Mouse (Mus musculus) heart, adult 18-20 months (tissue): ENCODE measurements around the gene B020031M17Rik. TPM values are rescaled to one million over a fixed set of nuclear protein-coding genes. Genes with fewer than 3 reads are reported as not detected.
"Not testable (repeated sequence)": the region's sequence is repeated elsewhere in the genome, so short reads cannot be mapped to it uniquely, and the experiment has no call there.

Source experiments
- DNase-seq, 2 experiments: peaks; one replicate each; pipeline ENCODE4 v3.0.0; 2021 to 2022; ENCODE audit warnings: mixed read lengths in 1 of 2
- long read RNA-seq, 2 experiments: library from polyadenylated mRNA; stranded (forward); transcript quantifications; one replicate each; pipeline ENCODE4 v2.0.0; 2021
- total RNA-seq, 2 experiments: library from RNA; stranded (reverse); gene quantifications; 2 replicates each; pipeline ENCODE4 v1.2.3; 2021

B020031M17Rik gene
- not detected for total RNA-seq
- long read RNA-seq, experiment 1: 0 reads
- long read RNA-seq, experiment 2: 0 reads

DNA sequence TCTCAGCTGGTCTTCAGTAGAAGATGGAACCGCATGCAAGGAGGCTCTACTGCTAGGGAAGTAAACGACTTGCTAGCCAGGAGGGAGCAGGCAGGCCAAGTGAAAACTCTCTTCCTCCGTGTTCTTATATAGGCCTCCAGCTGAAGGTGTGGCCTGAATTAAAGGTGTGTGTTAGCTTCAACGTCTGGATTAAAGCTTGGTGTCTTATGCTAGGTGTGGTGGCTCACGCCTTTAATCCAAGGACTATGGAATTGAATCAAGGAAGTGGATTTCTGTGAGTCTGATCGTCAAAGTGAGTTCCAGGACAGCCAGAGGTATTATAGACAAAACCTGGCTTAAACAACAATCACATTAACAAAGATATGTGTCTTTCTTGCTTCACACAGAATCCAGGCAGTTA is at the start of gene B020031M17Rik:
Gene B020031M17Rik (minus strand): TSS at position 101 of the 400 bp plus-strand sequence.
- DNase-seq: not testable (repeated sequence)

DNA sequence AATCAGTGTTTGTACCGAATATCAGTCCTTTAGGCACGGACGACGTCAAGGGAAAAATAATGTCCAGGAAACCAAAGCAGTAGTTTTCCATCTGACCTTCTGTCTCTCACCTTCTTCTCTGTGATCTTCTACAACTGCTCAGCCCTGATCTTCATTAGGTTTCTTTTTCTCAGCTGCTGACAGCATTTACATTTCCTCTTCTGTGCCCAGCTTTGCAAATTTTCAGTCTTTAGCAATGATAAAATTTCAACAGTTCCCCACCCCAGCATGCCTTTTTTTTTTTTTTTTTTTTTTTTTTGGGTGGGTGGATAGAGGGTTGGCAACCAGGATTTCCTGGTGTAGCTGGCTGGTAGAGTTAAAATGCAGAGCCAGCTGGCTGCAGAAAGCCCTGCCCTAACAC is 48.6 kb upstream of the B020031M17Rik start:
- DNase-seq: not testable (repeated sequence)

DNA sequence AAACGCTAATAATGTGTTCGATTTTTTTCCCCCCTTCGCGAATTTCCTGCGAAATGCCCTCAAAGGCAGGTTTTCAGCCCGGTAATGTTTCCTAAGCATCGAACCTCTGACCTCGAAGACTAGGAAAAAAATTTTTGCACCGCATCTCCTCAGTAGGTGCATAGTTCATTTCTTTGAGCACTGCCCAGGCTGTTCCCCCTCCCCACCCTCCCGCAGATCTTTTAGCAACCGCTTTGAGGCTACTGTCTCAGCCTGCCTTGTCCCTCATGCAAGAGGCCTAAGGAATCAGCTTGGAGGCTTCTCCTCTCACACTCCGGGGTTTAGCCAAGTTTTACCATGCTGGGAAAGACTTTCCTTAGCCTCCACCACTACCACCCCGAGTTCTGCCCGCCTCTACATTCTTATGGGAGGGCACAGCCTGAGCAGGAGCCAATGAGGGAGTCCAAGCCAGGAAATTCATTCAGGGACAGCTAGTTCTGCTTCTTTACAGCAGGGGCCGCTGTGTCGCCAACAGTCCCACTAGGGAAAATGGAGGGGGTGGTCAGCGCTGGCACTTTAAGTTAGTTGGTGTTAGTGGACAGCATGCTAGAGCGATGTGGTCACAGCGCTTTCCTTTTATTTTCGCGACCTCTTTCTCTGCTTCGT is 48.0 kb upstream of the B020031M17Rik start:
- DNase-seq: not testable (repeated sequence)

DNA sequence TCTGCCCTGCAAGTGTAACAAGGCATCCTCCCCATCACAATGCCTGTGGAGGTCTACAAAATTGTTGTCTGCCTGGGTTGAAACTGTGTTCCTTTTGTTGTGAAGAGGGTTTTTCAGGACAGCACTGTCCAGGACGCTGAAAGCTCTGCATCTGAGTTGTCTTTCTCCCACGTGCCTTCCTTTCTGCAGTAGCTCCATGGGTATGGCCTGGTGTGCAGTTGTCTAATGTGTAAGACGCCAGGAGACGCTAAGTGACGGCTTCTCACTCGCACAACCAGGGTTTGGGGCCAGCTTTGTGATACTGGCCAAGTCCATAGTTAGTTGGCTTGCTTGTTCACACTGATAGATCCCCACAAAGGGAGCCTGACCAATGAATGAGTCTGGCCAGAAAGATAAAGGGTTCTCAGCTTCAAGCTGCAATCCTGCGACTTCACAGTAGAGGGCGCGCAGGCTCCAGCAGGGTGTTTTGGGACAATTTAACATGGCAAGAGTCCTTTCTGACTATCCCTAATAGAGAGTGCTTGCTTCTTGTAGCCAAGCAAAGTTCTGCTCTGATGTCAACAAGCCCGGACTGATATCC is 41.4 kb upstream of the B020031M17Rik start:
- not testable (repeated sequence) for DNase-seq

DNA sequence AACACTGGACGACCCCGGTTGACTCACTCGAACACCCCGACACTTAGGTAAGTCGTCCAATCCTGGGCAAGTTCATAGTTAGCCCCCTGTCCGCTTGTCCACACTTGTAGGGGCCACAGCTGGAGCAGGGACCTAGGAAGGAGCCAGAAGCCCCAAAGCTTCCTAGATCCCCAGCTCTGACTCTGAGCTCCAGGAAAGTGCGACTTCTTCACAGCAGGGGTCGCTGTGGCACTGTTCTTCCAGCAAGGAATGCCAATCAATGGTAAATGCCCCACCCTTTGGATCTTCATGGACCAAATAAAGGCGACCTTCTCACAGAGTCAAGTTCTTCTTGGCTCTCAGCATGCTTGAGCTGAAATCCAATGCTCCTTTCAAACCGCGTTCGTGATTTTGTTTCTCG is 40.7 kb upstream of the B020031M17Rik start:
- not testable (repeated sequence) for DNase-seq

DNA sequence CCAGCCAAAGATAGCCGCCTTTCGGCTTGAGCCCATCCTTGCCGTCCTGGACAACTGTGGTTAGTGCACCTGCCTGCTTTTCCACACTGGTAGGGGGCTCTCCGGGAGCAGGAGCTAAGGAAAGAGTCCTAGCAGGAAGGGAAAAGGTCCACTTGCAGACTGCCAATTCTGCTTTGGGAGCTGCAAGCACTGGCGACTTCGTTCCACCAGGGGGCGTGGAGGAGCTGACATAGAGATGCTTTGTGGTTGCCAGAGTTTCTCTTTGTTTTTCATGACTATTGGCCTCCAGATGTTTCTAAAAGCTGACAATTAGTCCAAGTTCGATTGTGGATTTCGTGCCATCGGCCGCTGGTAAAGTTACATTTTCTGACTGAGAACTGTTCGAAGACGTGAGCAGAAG is 18.6 kb upstream of the B020031M17Rik start:
- DNase-seq: not testable (repeated sequence)

DNA sequence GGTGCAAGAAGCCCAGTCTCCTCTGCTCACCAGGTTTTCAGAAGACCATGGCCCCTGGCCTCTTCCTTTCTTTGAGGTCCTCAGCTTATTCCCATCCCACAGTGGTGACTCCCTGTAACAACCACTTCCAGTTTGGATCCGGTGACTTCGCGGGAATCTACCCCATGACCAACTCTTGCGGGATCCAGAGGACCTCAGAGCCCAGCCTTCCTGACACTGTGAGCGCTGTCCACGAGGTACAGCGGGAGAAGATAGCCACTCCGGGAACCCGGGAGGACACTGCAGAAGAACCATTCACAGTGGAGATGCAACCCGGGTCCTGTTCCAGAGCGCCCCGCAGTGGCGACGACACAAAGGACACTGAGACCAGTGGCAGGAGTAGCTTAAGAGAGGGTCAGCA is 17.6 kb upstream of the B020031M17Rik start:
- DNase-seq: not testable (repeated sequence)

DNA sequence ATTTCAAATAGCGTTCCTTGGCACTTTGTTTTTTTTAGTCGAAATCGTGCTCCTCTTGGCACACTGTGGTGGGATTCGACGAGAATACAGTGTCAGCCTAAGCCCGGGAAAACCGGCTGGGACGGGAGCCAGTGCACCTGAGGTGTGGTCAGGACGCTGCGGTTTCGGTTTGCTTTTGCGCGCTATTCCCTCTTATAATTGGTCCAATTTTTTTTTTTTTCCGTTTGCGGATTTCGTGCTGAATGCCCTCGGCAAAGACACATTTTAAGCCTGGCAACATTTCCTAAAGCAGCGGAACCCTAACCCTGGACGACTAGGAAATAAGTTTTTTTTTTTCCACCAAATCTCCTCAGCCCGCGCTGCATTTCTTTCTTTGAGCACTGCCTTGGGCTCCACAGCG is 15.4 kb upstream of the B020031M17Rik start:
- peak; percentile 32 to 46 for DNase-seq

DNA sequence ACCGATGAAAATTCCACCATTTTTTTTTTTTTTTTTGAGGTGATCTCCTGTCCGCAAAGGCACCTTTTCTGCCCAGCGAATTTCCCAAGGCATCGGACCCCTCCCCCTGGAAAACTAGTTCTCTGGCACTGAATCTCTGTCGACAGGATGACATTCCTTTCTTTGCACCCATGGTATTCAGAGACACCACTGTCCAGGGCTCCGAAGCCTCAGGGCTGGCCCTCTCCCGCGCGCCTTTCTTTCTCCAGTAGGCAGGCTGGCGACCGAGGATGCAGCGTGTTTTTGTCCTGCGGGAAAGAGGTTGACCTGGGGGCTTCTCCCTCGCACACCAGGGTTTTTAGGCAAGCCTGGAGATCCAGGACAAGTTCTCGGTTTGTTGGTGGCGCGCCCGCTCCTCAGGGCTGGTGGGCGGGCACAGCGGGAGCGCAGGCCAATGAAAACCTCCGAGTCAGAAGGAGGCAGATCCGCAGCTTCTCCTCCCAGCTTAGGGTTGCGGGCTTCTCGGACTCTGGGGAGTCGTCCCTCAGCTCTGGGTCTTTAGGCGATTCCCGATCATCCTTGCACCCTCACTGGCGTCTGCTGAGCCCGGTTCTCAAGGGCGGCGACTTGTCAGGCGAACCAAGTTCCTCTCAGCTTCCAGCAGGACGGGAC is 14.8 kb upstream of the B020031M17Rik start:
- peak in 1 of 2 experiments; percentile 3 for DNase-seq

DNA sequence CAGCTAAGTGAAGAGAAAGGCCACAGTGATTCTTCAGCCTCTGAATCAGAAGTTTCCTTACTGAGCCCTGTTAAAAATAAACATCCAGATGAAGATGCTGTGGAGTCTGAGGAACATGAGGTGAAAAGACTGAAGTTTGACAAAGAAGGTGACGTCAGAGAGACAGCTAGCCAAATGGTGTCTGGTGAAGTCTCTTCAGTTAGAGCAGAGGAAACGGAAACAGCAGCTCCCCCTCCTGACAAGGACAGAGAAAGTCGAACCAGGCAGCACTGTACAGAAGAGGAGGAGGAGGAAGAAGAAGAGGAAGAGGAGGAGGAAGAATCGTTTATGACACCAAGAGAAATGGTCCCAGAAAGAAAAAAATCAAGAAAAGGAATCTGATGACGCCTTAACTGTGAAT is 12.2 kb upstream of the B020031M17Rik start:
- DNase-seq: not testable (repeated sequence)

DNA sequence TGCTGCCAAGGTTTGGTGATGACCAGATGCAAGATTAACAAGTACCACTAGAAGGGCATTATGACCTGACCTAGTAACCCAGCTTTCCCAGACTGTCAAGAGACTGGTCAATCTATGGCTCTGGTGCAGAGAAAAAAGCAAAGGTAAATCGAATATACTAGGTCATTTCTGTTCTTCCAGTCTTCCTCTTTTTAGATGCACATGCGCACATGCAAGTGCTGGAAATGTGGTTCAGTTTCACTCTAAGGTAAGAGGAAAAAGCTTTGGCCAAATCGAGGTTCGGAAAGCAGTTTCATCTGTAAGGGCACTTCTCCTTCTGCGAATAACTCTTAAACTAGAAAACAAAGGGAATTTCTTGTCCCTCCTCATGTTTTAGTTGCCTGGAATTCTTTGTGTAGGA is 5.0 kb upstream of the B020031M17Rik start:
- not testable (repeated sequence) for DNase-seq

DNA sequence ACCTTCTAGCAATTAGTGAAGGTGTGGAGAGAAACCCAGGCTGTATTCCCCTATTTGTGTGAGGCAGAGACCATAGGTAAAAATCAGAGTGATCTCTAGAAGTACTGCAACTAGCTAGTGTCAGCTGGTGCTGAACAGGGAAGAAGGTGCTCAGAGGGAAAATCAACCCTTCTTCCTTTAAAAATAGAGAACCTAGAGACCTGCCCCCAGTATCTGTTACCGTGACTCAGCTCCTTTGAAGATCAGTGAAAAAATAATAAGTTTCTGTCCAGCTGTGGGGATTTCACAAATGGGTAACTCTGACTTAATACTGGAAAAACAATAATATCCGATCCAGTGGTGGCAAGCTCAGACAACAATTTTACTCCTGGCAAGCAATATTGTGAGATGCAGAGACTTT is 4.5 kb upstream of the B020031M17Rik start:
- DNase-seq: not testable (repeated sequence)

DNA sequence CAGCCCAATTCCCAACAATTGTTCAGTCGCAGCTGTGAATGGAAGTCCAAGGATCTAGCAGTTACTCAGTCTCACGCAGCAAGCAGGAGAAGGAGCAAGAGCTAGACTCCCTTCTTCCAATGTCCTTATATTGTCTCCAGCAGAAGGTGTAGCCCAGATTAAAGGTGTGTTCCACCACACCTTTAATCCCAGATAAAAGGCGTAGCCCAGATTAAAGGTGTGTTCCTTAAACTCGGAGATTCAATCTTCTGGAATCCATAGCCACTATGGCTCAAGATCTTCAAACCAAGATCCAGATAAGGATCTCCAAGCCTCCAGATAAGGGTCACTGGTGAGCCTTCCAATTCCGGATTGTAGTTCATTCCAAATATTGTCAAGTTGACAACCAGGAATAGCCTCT is 21.4 kb downstream of the B020031M17Rik start, which contains the start of gene Gm21761:
Gene Gm21761 (minus strand): TSS at position 101 of the 400 bp plus-strand sequence.
- not testable (repeated sequence) for DNase-seq

DNA sequence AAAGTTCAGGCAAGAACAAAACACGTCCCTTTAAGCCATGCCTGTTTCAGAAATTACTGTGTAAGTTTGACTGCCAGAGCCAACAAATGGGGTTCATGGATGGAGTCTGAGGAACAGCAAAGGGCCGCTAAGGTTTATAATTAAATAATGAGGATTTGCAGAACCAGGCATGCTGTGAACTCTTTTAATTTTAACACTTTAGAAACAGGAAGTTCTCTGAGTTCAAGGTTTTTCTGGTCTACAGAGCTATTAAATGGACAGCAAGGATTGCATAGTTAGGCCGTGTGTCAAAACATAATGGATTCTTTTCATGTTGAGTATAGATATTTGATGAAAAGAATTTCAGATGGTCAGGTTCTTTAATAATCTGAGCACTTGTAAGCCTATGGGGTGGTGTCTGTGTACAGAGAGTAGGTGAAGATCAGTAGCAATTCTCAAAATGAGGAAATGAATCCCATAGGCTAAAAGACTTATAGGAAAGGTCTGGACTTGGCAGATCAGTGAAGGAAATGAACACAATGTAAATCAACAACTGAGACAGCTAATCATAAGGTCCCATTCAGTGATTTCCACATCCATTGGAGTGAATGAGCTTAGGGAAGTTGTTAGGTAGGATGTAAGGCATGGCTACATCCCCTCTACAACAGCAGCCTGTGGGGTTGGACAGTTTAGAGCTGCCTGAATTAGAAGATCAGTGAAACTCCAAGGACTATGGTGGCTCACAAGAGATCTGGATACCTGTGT is 25.8 kb downstream of the B020031M17Rik start:
- DNase-seq: not testable (repeated sequence)

DNA sequence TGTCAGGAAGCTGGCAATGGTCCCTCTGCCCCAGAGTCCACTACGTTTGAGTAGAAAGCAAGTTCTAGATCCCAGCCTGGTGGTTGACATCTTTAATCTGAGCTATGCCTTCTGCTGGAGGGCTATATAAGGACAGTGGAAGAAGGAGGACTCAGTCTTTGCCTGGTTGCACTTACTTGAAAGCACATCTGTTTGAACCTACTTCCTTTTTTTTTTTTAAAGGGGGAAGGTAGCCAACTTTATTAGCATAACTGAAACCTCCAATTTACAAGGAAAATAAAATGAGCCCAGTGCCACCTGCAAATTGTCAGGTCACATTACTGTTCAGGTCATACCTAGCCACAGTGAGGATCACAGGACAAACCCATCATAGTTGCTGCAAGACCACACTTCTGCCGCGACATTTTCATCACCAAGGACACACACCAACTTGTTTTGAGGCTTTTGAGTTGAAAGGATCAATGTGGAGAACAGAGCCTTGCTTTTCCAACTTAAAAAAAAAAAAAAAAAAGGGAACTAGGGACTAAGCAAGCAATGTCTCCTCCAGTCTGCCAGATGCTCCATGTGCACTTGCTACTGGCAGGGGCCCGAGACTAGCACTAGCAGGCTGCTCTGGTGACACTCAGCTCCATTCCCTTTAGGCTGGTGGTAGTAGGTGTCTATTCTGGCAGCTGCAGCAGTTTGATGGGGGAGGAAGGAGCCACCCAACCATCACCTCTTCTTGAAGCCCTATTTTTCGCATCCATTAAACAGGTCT is 33.5 kb downstream of the B020031M17Rik start:
- DNase-seq: not testable (repeated sequence)

DNA sequence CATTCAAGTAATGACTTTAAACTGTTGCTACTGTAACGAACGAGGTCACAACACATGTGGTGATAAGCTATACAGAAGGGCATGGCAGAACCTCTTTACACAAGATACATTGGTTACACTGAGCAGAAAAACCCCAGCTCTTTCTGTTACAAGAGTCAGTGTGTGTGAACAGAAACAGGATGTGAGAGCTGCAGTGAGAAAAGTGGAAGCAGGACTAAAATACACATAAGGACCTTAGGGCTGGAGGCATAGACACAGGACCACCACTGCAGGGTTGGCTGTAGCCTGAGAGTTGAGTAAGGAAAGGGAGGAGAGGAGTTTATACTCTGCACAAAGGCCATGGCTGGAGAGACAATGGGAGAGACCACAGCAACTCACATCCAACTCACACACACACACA is 34.2 kb downstream of the B020031M17Rik start:
- DNase-seq: not testable (repeated sequence)

Other genes starting within 250 kb of the B020031M17Rik start
- gene Nim1k, start 194.9 kb downstream of the B020031M17Rik start, total RNA-seq: 1 to 10 TPM in 1 of 2 experiments, under 1 TPM in 1; 0.98 to 1.4 TPM
- 10 to 100 TPM; 19.6 to 19.8 TPM for gene Zfp131, start 159.9 kb downstream of the B020031M17Rik start, total RNA-seq
- not detected for gene AF067063, start 120.6 kb downstream of the B020031M17Rik start, total RNA-seq
- not detected for gene D13Ertd608e, start 114.8 kb downstream of the B020031M17Rik start, total RNA-seq
- gene Tcstv1, start 56.0 kb downstream of the B020031M17Rik start, total RNA-seq: not detected
- gene Gm21761, start 21.5 kb downstream of the B020031M17Rik start, total RNA-seq: not detected
- gene Gm36079, start 76.2 kb upstream of the B020031M17Rik start, total RNA-seq: not detected
- gene Gm21188, start 101.4 kb upstream of the B020031M17Rik start, total RNA-seq: under 1 TPM; 0.40 to 0.49 TPM
- not detected for gene Gm20767, start 189.4 kb upstream of the B020031M17Rik start, total RNA-seq
- not detected for gene Gm21818, start 221.6 kb upstream of the B020031M17Rik start, total RNA-seq